Mouse (Mus musculus) Patski (cell line): ENCODE data around the gene Kel. TPM values are rescaled to one million over a fixed set of nuclear protein-coding genes. Genes with fewer than 3 reads are reported as not detected.

ENCODE experiments used
- ATAC-seq: fragments of 100-300 bp; one replicate; pipeline ENCODE4 v1.8.0; 2021
- CTCF ChIA-PET: fragments of 350-600 bp; sonication (Branson Sonifier 250); formaldehyde crosslinking; loops from one replicate; lab custom pipeline; 2022; ENCODE audit warnings: inconsistent platforms; lab: Charles Lee
- POLR2A ChIA-PET: fragments of 350-600 bp; sonication (Branson Sonifier 250); formaldehyde crosslinking; loops from one replicate; lab custom pipeline; 2022; ENCODE audit warnings: antibody characterized with exemption, inconsistent platforms; lab: Charles Lee
- DNase-seq: peaks from one replicate; pipeline ENCODE4 v3.0.0-alpha.2; 2011; ENCODE audit warnings: low read depth, low spot score
- H3K27me3 ChIP-seq: fragments of 371-371 bp; one replicate; pipeline ENCODE4 v1.5.1; 2021
- CTCF ChIP-seq: fragments of 100-300 bp; IDR thresholded peaks from one replicate; pipeline ENCODE4 v1.5.1; 2021
- in situ Hi-C: fragments of 300-500 bp; cut with MboI; formaldehyde crosslinking; loops from 3 replicates; pipeline ENCODE4 v1.11.1; 2018; ENCODE audit warnings: low pct_unique_long_range_greater_than_20kb, mixed read lengths
- polyA plus RNA-seq: library from polyadenylated mRNA; unstranded; gene quantifications from one replicate; pipeline ENCODE4 v1.2.3, GENCODE M21; 2021

The Kel gene
- not detected for polyA plus RNA-seq

DNA sequence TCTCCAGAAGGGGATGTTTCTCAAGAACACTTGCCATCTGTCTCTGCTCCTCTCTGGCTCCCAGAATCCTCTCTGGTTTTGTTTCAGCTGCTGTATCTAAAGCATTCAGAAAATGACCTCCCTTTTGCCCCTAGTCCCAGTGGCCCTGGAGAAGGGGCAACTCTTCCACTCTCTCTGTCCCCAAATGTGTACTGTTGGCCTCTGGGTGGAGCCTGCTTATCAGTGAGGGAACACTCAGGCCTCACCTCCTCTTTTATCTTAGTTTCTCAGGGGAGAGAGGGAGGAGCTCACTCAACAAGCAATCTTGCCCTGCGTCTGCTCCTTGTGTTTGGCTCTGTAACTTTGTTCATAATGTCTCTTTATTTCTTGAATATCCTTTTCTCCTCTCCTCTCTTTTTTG lies at the start of gene Kel:
Gene Kel, minus strand, starts transcription at position 217 of the 400 bp plus-strand sequence.
- in situ Hi-C loops = no loop called here
- DNase-seq (no peak), ATAC-seq (no peak)
- ChIA-PET CTCF (no interaction called here), POLR2A (no interaction called here)
- TF ChIP-seq CTCF = no peak
- H3K27me3 ChIP-seq = peaks cover 4% of the 10 kb centered on the region

DNA sequence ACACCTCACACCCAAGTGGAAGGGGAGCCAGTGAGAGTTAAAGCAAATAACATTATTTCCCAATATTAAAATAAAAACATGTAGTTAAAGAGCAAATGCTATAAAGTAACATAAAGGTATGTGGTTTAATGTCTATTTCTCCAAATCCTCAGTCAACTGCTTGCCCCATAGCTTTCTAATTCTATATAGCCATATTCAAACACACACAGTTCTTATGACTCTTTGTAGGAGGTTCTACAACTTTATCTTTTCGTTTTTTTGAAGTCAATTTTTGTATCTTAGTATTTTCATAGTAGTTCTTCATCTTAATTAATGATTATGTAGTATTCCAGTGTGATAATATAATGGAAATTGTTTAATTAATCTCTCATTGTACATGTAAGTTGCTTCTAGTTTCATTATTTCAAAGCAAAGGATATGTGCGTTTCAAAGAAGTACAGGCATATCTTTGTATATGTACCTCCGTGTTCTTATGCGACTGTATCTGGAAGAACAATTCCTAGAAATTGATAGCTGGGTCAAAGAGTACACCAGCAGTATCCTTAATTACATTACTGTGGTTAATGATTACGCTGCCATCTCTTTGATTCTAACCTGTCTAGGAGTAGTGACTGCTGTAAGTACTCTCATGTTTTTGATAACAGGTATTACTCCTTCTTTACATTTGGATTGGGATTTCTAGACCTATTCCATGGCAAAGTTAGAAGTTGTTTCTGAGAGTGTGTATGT lies 40.7 kb upstream of the Kel start:
- DNase-seq (no peak), ATAC-seq (no peak)
- in situ Hi-C loops = no loop called here
- peaks cover 14% of the 10 kb centered on the region for H3K27me3 ChIP-seq
- ChIA-PET POLR2A (no interaction called here), CTCF (interaction anchor here (1.2 kb wide), 1 partner anchor 21 kb away, joined by 3 read pairs; no protein-coding TSS in a partner anchor)
- no peak for TF ChIP-seq CTCF

DNA sequence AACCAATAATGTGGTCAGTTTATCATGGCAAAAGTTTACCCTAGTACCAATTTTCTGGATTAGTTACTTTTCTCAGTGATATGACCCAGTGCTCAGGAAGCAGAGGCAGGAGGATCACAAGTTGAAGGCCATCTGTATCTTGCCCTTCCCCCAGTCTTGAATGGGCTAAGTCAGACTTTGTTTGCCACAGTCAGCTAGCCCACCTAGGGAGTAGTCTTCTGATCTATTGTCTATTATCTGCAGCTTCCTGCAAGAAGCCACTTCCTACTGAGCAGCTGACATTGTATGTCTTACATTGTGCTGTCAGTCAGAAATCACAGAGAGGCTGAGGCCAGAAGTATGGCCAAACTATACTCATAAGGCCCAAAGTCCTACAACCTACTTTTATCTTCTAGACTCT lies 37.0 kb upstream of the Kel start:
- TF ChIP-seq CTCF = no peak
- peaks cover 19% of the 10 kb centered on the region for H3K27me3 ChIP-seq
- ChIA-PET POLR2A (no interaction called here), CTCF (no interaction called here)
- in situ Hi-C loops = no loop called here
- DNase-seq = no peak
- no peak for ATAC-seq

DNA sequence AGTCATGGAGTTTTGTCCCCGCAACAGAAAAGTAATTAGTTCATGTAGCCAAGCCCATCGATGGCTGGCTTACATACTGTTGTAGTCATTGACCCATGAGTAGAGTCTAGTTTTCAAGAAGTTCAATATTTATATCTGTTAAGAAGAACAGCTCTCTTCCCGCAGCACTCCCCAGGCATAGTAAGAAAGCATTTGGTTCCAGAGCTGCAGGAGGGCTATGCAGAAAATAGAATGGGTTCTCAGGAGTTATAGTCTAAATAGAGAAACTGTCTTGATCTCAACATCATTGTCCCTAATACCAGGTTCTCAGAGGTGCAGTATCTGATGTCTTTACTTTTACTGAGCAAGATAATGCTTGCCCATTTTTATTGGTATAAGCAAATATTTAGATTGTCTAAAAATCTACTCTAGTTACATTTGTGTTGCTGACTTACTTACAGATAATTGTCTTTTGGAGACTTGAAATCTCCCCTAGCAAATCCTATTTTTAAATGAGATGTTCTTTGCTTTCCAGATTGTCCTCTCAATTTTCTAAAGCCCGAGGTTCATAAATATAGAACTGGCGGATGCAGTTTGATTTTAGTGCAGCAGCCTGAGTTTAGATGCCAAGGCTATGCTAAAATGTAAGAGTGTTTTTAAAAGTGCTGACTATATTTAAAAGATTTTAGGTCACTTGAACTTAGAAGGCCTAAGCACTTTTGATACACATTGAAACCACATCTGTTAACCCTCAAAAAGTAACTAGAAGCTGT lies 30.8 kb upstream of the Kel start:
- CTCF ChIA-PET = no interaction called here
- POLR2A ChIA-PET = no interaction called here
- TF ChIP-seq CTCF = no peak
- no peak for ATAC-seq
- no peak for DNase-seq
- in situ Hi-C loops = no loop called here
- peaks cover 6% of the 10 kb centered on the region for H3K27me3 ChIP-seq

DNA sequence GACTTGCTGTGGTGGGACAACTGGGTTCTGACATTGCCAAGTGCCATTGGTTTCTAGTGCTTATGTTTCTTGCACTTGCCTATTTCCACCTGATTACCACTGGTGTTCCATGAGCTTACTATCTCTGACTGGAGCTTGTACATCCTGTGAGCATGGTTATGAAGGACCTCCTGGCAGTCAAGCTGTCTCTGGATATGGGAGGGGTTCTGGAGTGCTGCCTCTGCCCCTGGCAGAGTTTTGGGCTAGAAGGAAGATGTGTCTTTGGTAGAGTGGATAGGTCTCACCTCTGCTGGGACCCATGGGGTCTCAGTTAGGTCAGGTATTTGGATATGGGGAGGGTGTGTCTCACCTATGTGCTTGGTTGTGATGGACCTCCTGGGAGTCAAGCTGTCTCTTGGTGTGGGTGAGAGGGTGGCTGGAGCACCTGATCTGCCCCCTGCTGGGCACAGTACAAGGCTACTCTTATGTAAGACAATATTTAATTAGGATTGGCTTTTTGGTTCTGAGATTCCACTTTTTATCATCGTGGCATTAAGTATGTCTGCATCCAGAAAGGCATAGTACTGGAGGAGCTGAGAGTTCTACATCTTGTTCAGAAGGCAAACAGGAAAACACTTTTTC lies 24.0 kb upstream of the Kel start:
- DNase-seq (no peak), ATAC-seq (no peak)
- ChIA-PET CTCF (no interaction called here), POLR2A (no interaction called here)
- in situ Hi-C loops = no loop called here
- H3K27me3 ChIP-seq = peaks cover 19% of the 10 kb centered on the region
- peak; percentile 35 for TF ChIP-seq CTCF

DNA sequence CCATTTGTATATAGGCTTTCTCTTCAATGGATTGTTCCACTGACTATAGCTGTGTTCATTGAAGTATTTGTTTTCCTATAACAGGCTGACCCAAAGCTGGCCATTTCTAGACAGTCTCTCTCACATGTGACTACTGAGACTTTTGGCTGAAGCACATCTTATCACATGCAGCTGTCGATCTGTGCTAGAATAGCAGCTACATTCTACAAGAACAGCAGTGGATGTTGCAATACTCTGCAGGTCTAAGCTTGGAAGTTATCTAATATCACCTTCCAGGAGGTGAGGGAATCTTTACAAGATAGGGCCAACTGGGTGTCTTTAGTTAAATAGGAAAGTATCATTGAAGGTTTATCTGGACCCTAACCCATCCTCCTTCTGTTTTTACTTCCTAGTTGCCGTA lies 17.3 kb upstream of the Kel start:
- POLR2A ChIA-PET = no interaction called here
- no peak for DNase-seq
- CTCF ChIA-PET = no interaction called here
- in situ Hi-C loops = no loop called here
- H3K27me3 ChIP-seq = peaks cover 17% of the 10 kb centered on the region
- no peak for ATAC-seq
- TF ChIP-seq CTCF = no peak

DNA sequence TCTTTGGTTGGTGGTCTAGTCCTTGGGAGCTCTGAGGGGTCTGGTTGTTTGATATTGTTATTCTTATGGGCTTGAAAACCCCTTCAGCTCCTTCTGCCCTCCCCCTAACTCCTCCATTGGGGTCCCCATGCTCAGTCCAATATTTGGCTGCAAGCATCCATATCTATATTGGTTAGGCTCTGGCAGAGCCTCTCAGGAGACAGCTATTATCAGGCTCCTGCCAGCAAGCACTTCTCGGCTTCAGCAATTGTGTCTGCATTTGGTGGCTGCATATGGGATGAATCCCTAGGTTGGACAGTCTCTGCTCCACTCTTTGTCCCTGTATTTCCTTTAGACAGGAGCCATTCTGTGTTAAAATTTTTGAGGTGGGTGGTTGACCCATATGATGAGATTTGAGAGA lies 6.1 kb upstream of the Kel start:
- no peak for TF ChIP-seq CTCF
- in situ Hi-C loops = no loop called here
- ATAC-seq = no peak
- no peak for DNase-seq
- CTCF ChIA-PET = no interaction called here
- H3K27me3 ChIP-seq = peaks cover 7% of the 10 kb centered on the region
- POLR2A ChIA-PET = no interaction called here

DNA sequence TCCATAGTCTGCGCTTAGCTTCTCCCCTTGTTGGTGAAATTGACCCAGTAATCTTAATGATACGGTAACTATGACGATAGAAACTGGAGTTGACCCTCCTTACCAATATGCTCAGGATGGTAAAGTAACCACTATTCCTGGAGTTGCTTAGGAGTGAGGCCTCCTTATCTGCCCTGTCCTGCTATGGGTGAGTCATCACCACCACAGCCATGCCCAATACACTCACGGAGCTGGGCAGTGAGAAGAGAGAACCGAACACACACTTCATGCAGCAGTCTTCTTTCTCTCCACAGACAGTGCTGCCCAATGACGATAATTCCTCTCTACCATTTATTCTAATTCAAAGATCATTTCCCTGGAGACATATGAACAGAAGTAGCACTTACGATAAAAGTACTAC lies 2.1 kb upstream of the Kel start:
- peaks cover 4% of the 10 kb centered on the region for H3K27me3 ChIP-seq
- DNase-seq (no peak), ATAC-seq (no peak)
- POLR2A ChIA-PET = no interaction called here
- no peak for TF ChIP-seq CTCF
- CTCF ChIA-PET = no interaction called here
- in situ Hi-C loops = no loop called here

DNA sequence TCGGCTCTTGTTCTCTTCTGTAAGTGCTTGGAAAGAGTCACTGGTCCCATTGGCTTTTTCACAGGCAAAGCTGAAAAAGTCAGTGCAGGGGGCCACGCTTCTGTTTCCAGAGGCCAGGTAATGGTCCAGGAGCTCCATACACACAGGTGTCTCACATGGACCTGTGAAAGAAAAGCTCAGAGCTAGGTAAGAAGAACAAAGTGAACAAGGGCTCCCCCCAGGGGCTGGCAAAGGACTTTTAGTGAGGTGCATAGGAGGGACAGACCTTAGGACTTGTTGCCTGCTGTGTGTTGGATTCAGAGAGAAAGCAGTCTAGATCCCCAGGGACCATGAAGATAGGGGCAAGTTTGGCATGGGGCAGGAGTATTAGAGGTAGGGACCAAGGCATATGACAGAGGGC lies 1.2 kb downstream of the Kel start:
- ChIA-PET CTCF (no interaction called here), POLR2A (no interaction called here)
- H3K27me3 ChIP-seq = no peaks in the 10 kb centered on the region
- TF ChIP-seq CTCF = peak; percentile 32
- ATAC-seq = no peak
- no peak for DNase-seq
- in situ Hi-C loops = no loop called here

DNA sequence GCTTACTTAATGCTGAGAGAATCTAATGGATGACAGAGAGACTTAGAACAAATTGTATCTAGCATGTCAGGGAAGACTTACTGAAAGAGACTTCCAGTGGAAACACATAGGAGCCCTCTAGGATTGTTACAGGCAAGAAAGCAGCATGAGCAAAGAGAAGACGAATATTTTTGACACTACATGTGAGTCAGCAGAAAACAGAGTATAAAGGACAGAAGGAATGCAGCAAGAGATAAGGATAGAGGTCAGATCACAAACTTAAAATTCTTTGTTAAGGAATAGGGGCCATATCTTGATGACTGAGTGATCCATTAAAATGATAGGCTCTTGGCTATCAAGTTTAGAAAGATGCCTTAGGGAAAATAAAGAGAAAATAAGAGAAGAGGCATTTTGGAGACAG lies 2.9 kb downstream of the Kel start:
- no peaks in the 10 kb centered on the region for H3K27me3 ChIP-seq
- ChIA-PET POLR2A (no interaction called here), CTCF (no interaction called here)
- no peak for DNase-seq
- no peak for ATAC-seq
- no peak for TF ChIP-seq CTCF
- in situ Hi-C loops = no loop called here

DNA sequence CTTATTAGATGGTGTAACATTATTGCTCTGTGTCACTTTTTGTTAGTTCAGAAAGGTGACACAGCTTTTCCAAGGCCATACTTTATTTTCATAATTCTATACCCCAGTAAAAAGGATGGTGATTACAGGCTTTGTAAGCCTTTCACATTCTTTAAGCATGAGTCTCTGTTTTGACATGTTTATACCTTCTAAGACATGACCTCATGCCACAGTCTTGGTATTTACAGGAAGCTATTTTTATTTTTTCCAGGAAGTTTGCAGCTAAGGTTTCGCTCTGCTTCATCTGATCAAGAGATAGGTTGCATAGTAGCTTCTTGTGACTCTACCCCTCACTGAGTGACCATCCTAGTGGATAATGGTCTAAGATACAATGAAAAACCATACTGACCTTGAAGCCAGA lies 9.7 kb downstream of the Kel start:
- in situ Hi-C loops = no loop called here
- CTCF ChIA-PET = no interaction called here
- TF ChIP-seq CTCF = no peak
- ATAC-seq (peak; percentile 85), DNase-seq (peak; percentile 20)
- POLR2A ChIA-PET = interaction anchor here (0.6 kb wide), 1 partner anchor 89 kb away, joined by 6 read pairs; the partner anchor contains the start of gene Ephb6
- H3K27me3 ChIP-seq = no peaks in the 10 kb centered on the region
